Mouse (Mus musculus): Measurements from ENCODE around the gene Kmo. TPM values are rescaled to one million over a fixed set of nuclear protein-coding genes. Genes with fewer than 3 reads are reported as not detected.

The Kmo gene
- polyA plus RNA-seq, 1 experiment = not detected

DNA sequence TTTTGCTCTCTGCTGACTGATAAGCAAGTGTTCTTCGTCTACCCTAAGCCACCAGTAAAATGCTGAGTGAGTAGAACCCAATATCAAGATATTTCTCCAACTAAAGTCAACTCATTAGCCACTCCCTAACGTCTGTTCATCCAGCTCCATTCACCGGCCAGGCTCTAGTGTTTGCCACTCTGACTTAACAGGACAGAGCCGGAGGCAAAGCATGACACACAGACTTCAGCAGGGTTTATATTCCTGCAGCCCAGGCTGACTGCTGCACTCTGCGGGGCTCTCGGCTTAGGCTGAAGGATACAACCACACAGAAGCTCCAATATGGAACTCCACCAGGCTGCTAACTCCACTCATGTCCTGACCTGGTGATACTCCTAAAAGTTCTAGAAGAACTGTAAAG lies 12.9 kb upstream of the Kmo start:
- TF ChIP-seq EP300 (IDR thresholded peaks at IDR 0.05; ENCODE audit: insufficient read depth, low read depth, low read length) = no peak
- no peaks in the 10 kb centered on the region for H3K4me1 ChIP-seq (ENCODE audit: control insufficient read depth, insufficient read depth, low read length)
- H3K27ac ChIP-seq (ENCODE audit: insufficient read depth, low read length) = no peak overlapping the region
- H3K4me3 ChIP-seq (ENCODE audit: low read depth, low read length) = no peak overlapping the region
- no peak overlapping the region for H3K9ac ChIP-seq (ENCODE audit: low read depth, poor library complexity, severe bottlenecking)
- H3K36me3 ChIP-seq (ENCODE audit: control insufficient read depth, insufficient read depth, low read length, poor library complexity, severe bottlenecking) = peaks cover 21% of the 10 kb centered on the region
- H3K27me3 ChIP-seq (ENCODE audit: control insufficient read depth, insufficient read depth, low read length, poor library complexity, severe bottlenecking) = no peaks in the 10 kb centered on the region
- H3K9me3 ChIP-seq (replicated peaks; ENCODE audit: control insufficient read depth, insufficient read depth, low read length, poor library complexity, severe bottlenecking) = no peaks in the 10 kb centered on the region

DNA sequence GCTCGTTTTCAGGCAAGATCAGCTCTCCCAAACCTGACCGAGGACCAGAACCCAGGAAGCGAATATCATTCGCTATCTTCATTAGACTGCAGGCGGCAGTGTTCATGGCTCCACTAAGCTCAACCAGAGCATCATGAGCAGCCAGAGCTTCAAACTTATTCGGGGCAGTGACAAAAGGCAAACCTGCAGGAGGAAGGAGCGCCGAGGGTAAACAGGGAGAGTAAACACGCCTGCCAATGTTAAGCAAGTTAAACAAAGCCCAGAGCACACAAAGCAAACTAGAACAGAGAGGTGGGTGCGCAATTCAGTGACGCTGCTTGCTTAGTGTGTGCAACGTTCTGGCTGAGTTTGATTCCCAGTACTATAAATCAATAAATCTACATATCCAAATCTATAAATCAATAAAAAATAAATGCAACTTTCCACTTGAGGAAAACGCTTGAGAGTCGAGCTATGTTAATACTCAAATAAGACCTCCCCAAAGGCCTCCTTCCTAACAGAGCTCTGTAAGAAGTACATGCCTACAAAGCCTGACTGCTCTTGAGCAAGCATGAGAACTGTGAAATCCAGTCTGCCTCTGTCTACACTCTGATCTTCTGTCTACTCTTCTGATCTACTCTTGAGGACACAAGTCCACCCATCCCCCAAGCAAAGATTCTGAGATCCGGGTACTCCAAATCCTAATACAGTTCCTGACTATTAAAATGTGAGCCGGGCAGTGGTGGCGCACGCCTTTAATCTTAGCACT lies 12.2 kb upstream of the Kmo start:
- Histone ChIP-seq H3K27me3 (ENCODE audit: control insufficient read depth, insufficient read depth, low read length, poor library complexity, severe bottlenecking) (no peaks in the 10 kb centered on the region), H3K9ac (ENCODE audit: low read depth, poor library complexity, severe bottlenecking) (no peak overlapping the region), H3K4me1 (ENCODE audit: control insufficient read depth, insufficient read depth, low read length) (no peaks in the 10 kb centered on the region), H3K27ac (ENCODE audit: insufficient read depth, low read length) (no peak overlapping the region), H3K9me3 (replicated peaks; ENCODE audit: control insufficient read depth, insufficient read depth, low read length, poor library complexity, severe bottlenecking) (no peaks in the 10 kb centered on the region), H3K4me3 (ENCODE audit: low read depth, low read length) (no peak overlapping the region), H3K36me3 (ENCODE audit: control insufficient read depth, insufficient read depth, low read length, poor library complexity, severe bottlenecking) (peaks cover 23% of the 10 kb centered on the region)
- TF ChIP-seq POLR2A (IDR thresholded peaks at IDR 0.05; ENCODE audit: insufficient read depth, low read length) = no peak

DNA sequence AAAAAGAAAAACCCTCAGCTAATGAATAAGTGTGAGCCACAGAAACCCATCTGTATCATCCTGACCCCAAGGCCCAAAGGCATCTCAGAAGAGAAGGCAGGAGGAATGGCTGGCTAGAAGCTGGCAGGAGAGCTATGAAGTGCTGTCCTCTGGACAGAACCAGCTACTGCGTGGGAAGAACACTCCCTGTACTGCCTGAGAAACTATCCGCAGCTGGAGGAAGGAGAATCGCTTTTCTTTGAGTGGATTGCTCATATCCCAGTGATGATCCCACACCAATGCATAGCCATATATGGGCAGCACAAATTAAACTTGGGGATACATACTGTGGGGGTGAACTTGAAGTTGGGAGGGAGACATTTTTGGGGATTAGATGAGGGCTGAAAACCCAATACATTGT lies 11.5 kb upstream of the Kmo start:
- Histone ChIP-seq H3K4me3 (ENCODE audit: low read depth, low read length) (no peak overlapping the region), H3K27ac (ENCODE audit: insufficient read depth, low read length) (no peak overlapping the region), H3K36me3 (ENCODE audit: control insufficient read depth, insufficient read depth, low read length, poor library complexity, severe bottlenecking) (peaks cover 23% of the 10 kb centered on the region), H3K9me3 (replicated peaks; ENCODE audit: control insufficient read depth, insufficient read depth, low read length, poor library complexity, severe bottlenecking) (no peaks in the 10 kb centered on the region), H3K27me3 (ENCODE audit: control insufficient read depth, insufficient read depth, low read length, poor library complexity, severe bottlenecking) (no peaks in the 10 kb centered on the region), H3K9ac (ENCODE audit: low read depth, poor library complexity, severe bottlenecking) (no peak overlapping the region), H3K4me1 (ENCODE audit: control insufficient read depth, insufficient read depth, low read length) (no peaks in the 10 kb centered on the region)
- TF ChIP-seq CTCF (IDR thresholded peaks at IDR 0.05; ENCODE audit: low read depth, low read length) = no peak
- TF ChIP-seq EP300 (IDR thresholded peaks at IDR 0.05; ENCODE audit: insufficient read depth, low read depth, low read length) = no peak
- TF ChIP-seq POLR2A (IDR thresholded peaks at IDR 0.05; ENCODE audit: insufficient read depth, low read length) = no peak

DNA sequence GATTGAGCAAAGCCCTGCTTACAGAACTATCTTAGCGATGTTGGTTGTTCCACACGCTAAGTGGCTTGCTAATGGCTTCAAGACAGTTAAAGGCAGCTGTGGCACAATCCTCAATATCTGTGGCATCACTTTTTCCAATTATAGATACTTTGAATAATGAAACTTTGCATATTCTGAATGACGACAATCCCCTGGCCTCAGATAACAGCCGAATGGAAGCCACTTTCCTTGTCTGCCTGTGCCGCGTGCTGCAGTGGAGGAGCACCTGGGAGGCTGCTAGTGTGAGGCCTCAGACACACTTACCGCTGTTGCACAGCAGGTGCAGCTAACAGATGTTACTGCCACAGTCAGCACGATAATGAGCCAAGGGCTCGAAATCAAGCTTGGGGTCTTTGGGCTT lies 5.2 kb upstream of the Kmo start:
- TF ChIP-seq POLR2A (IDR thresholded peaks at IDR 0.05; ENCODE audit: insufficient read depth, low read length) = no peak
- TF ChIP-seq CTCF (IDR thresholded peaks at IDR 0.05; ENCODE audit: low read depth, low read length) = no peak
- no peak for TF ChIP-seq EP300 (IDR thresholded peaks at IDR 0.05; ENCODE audit: insufficient read depth, low read depth, low read length)
- H3K4me1 ChIP-seq (ENCODE audit: control insufficient read depth, insufficient read depth, low read length) = no peaks in the 10 kb centered on the region
- H3K27ac ChIP-seq (ENCODE audit: insufficient read depth, low read length) = no peak overlapping the region
- no peak overlapping the region for H3K4me3 ChIP-seq (ENCODE audit: low read depth, low read length)
- H3K9me3 ChIP-seq (replicated peaks; ENCODE audit: control insufficient read depth, insufficient read depth, low read length, poor library complexity, severe bottlenecking) = no peaks in the 10 kb centered on the region
- H3K9ac ChIP-seq (ENCODE audit: low read depth, poor library complexity, severe bottlenecking) = no peak overlapping the region
- H3K36me3 ChIP-seq (ENCODE audit: control insufficient read depth, insufficient read depth, low read length, poor library complexity, severe bottlenecking) = peaks cover 21% of the 10 kb centered on the region
- no peaks in the 10 kb centered on the region for H3K27me3 ChIP-seq (ENCODE audit: control insufficient read depth, insufficient read depth, low read length, poor library complexity, severe bottlenecking)

- no peaks in the 10 kb centered on the region for H3K9me3 ChIP-seq (replicated peaks; ENCODE audit: control insufficient read depth, insufficient read depth, low read length, poor library complexity, severe bottlenecking)
- no peaks in the 10 kb centered on the region for H3K27me3 ChIP-seq (ENCODE audit: control insufficient read depth, insufficient read depth, low read length, poor library complexity, severe bottlenecking)
- no peak for TF ChIP-seq CTCF (IDR thresholded peaks at IDR 0.05; ENCODE audit: low read depth, low read length)
- TF ChIP-seq EP300 (IDR thresholded peaks at IDR 0.05; ENCODE audit: insufficient read depth, low read depth, low read length) = no peak
- no peak for TF ChIP-seq POLR2A (IDR thresholded peaks at IDR 0.05; ENCODE audit: insufficient read depth, low read length)
- no peak overlapping the region for H3K27ac ChIP-seq (ENCODE audit: insufficient read depth, low read length)
- no peak overlapping the region for H3K4me3 ChIP-seq (ENCODE audit: low read depth, low read length)
- H3K4me1 ChIP-seq (ENCODE audit: control insufficient read depth, insufficient read depth, low read length) = no peaks in the 10 kb centered on the region
- H3K36me3 ChIP-seq (ENCODE audit: control insufficient read depth, insufficient read depth, low read length, poor library complexity, severe bottlenecking) = peaks cover 6% of the 10 kb centered on the region; the same call in 1 of the 2 replicates
- no peak overlapping the region for H3K9ac ChIP-seq (ENCODE audit: low read depth, poor library complexity, severe bottlenecking)
Measured at GRCm38 (mm10) chr1:175623656-175624055, 3.5 kb downstream of the Kmo start.

- TF ChIP-seq POLR2A (IDR thresholded peaks at IDR 0.05; ENCODE audit: insufficient read depth, low read length) = peak; percentile 70
- no peak for TF ChIP-seq CTCF (IDR thresholded peaks at IDR 0.05; ENCODE audit: low read depth, low read length)
- Histone ChIP-seq H3K27me3 (ENCODE audit: control insufficient read depth, insufficient read depth, low read length, poor library complexity, severe bottlenecking) (no peaks in the 10 kb centered on the region), H3K4me3 (ENCODE audit: low read depth, low read length) (peak within 1 kb of the TSS; percentile 90), H3K9ac (ENCODE audit: low read depth, poor library complexity, severe bottlenecking) (peak within 1 kb of the TSS; percentile 75), H3K9me3 (replicated peaks; ENCODE audit: control insufficient read depth, insufficient read depth, low read length, poor library complexity, severe bottlenecking) (no peaks in the 10 kb centered on the region), H3K4me1 (ENCODE audit: control insufficient read depth, insufficient read depth, low read length) (no peaks in the 10 kb centered on the region), H3K36me3 (ENCODE audit: control insufficient read depth, insufficient read depth, low read length, poor library complexity, severe bottlenecking) (no peaks in the 10 kb centered on the region), H3K27ac (ENCODE audit: insufficient read depth, low read length) (no peak within 1 kb of the TSS)
Measured at GRCm38 (mm10) chr1:175625257-175625879, 5.2 kb downstream of the Kmo start, which contains the start of gene Fh1. TSS of gene Fh1 (minus strand) at chr1:175625635.

Data from ES-Bruce4 (cell line).